Mouse (Mus musculus) T-helper 17 cell (primary cell): ENCODE data around the gene Tmem178b.

ENCODE experiments used
- in situ Hi-C, 2 experiments: fragments of 300-600 bp; cut with MboI, MseI; formaldehyde crosslinking; loops; 1 replicate in 1 of 2; 2 replicates in 1 of 2; pipeline ENCODE4 v1.15.1; 2025; ENCODE audit warnings: high pct_unique_total_duplicates in 2 of 2

The Tmem178b gene

GRCm38 (mm10) chr6:40078353-40078752, 205.3 kb downstream of the Tmem178b start:
- in situ Hi-C loops: no loop called here

GRCm38 (mm10) chr6:40083726-40084125, 210.7 kb downstream of the Tmem178b start:
- in situ Hi-C loops: no loop called here

GRCm38 (mm10) chr6:40091250-40091651, 218.2 kb downstream of the Tmem178b start:
- in situ Hi-C loops: no loop called here

DNA sequence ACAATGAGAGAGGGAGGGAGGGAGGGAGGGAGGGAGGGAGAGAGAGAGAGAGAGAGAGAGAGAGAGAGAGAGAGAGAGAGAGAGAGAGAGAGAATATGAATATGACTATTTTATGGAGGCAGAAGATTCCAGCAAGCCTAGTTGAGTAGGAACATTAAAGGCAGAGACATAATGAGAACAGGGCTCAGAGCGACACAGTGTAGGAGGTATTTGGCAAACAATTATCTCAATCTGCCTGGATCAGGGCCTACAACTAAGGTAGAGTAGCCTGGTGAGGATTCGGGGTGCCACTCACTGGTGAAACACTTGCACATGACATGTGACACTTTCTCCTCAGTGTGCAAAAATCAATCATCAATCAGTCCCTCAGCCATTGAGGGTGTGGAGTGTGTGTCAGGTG, 225.4 kb downstream of the Tmem178b start:
- in situ Hi-C loops: no loop called here

- in situ Hi-C loops: no loop called here
Observed at GRCm38 (mm10) chr6:40101785-40102184, 228.7 kb downstream of the Tmem178b start.

- in situ Hi-C loops: no loop called here
Observed at GRCm38 (mm10) chr6:40102863-40103262, 229.8 kb downstream of the Tmem178b start.

GRCm38 (mm10) chr6:40110029-40110428, 237.0 kb downstream of the Tmem178b start:
- in situ Hi-C loops: no loop called here

- in situ Hi-C loops: no loop called here
Observed at GRCm38 (mm10) chr6:40110729-40111128, 237.7 kb downstream of the Tmem178b start.

- in situ Hi-C loops: no loop called here
Observed at GRCm38 (mm10) chr6:40112488-40112887, 239.4 kb downstream of the Tmem178b start.

DNA sequence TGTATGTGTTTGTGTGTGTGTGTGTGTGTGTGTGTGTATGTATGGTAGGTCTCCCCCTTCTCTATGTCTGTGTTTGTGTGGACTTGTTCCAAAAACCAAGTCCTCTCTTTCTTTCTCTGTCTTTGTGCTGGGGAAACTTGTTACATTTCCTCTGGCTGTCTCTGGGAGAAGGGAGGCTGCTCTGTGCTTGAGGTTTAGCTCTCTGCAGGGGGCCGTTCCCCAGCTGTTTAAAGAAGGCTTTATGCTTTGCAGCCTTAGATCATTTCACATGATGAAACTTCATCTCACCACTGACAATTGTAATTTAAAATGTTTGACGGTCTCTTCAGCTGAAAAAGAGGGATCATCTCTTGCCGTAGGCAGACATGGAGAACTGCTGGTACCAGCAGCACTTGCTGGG, 243.2 kb downstream of the Tmem178b start:
- in situ Hi-C loops: no loop called here

GRCm38 (mm10) chr6:40120176-40120575, 247.1 kb downstream of the Tmem178b start:
- in situ Hi-C loops: no loop called here

- in situ Hi-C loops: no loop called here
Observed at GRCm38 (mm10) chr6:40121494-40121893, 248.4 kb downstream of the Tmem178b start.

DNA sequence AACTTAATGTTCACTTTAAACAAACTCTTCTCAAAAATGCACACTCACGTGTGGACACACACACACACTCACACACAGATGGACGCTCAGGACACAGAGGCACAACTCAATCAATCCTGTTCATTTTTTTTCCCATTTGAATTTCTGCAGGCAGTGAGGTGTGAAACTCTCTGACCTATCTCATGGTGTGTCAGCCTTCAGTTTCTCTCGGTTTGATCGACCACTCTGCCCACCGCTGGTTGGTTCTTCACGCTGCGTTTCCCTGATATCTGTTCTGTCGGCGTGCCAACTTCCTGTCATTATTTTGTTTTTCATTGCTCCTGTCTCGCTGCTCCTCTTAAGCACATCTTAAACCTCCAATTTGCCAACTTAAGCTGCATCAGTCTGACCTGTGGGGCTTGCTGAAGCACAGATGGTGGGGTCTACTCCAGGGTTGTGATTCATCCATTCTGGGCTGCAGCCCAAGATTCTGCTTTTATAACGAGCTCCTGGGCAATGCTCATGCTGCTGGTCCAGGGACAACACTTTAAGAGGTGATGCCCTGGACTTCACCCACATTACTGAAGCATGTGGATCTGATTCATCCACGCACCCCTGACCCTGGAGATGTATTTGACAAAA, 250.1 kb downstream of the Tmem178b start:
- in situ Hi-C loops: no loop called here

DNA sequence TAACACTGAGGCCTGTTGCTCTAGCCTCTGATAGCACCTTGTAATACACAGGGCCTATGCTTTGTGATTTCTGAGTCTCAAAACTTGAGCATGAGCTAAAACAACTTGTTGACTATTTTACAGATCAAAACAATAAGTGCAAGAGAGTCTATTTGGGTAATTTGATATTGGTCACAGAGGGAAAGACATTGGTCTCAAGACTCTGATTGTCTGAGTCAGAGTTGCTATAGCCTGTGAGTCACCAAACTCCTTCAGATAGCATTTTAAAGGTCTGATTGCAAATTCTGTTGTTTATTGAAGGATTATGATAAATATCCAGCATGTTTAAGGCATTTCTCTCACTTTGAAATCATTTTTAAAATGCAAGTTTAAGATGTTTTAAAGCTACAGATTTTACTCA, 250.9 kb downstream of the Tmem178b start:
- in situ Hi-C loops: no loop called here

DNA sequence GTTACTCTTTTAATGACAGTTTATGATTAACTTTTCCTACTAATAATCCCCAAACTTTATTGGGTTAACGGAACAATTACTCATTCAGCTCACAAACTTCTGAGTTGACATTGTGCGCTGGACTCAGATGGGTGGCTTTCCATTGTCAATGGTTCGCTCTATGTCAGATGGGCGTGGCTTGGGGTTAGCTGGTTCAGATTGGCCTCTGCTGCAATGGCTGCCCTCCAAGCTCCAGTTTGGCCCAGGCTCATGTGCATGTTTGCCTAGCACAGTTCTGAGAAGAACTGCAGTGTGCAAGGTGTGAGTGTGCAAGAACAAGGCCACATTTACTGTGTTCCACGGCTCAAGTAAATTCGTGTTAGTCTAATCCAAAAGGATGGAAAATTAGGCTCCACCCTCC, 255.6 kb downstream of the Tmem178b start:
- in situ Hi-C loops: no loop called here

- in situ Hi-C loops: no loop called here
Observed at GRCm38 (mm10) chr6:40131936-40132335, 258.9 kb downstream of the Tmem178b start.

DNA sequence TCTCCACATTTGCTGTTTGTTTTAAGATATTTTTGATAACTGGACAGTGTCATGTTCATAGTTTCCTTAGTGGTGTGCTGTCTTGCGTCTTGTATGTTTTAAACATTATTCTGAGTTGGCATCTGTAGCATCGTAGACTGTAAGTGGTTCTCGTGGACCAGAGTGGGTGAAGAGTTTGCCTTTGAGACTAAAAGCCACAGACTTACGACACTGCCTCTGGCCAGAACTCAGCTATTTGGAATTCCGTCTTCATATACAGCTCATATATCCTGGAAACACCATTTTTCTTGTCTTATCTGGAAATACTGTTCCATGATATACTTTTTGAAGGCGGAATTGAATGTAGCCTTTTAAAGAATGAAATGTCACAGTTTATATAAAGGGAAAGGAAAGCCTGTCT, 260.4 kb downstream of the Tmem178b start:
- in situ Hi-C loops: no loop called here

DNA sequence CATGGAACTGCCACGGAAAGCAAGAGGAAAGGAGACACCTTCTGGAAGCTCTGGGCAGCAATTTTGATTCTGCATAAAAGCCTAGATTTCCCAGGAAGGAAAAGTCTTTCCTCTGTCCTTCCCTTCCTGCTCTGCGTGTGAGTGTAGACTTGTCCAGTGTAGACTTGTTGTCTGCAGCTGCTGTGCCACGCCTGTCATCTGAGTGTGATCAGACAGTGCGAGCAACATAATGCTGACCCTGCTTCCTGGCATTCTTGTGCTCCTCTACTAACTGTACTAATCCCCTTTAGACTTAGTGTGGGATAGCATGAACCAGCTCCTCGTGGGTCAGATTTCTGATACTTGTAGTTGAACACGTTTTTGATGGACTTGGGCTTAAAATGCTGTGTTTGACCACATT, 262.6 kb downstream of the Tmem178b start:
- in situ Hi-C loops: no loop called here

DNA sequence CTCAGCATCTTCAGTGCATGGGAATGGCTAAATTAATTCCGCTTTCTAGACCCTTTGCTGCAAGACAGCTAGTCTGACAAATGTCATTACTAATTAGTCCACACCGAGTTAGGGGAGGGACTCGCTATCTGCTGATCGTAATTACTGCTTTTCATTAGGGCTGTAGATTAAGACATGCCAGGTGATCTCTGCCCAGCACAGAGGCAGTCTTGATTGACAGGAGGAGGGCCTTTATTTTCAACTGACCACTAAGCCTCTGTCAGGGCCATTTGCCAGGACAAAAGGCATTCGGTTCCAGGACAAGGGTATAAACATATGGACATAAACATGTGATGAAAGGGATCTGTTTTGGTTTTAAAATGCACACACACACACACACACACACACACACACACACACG, 264.3 kb downstream of the Tmem178b start:
- in situ Hi-C loops: no loop called here

- in situ Hi-C loops: no loop called here
Observed at GRCm38 (mm10) chr6:40137831-40138520, 264.9 kb downstream of the Tmem178b start.

DNA sequence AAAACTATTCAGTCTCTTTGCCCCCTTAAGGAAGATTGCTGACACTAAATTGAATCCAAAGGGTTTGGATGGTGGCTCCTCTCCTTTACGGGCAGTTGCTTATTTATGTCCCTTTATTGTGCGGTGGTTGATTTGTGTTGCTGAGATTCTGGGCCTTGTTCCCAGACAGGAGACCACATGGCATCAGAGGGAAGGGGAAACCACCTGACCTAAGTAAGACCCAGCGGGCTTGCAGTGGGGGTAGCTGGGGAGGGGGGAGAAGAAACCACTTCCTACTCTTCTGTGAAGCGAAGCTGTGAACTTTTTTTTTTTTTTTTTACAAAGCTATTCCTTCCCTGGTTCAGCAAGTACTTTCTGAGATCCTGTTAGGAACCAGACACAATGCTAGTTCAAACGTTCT, 269.5 kb downstream of the Tmem178b start:
- in situ Hi-C loops: no loop called here

DNA sequence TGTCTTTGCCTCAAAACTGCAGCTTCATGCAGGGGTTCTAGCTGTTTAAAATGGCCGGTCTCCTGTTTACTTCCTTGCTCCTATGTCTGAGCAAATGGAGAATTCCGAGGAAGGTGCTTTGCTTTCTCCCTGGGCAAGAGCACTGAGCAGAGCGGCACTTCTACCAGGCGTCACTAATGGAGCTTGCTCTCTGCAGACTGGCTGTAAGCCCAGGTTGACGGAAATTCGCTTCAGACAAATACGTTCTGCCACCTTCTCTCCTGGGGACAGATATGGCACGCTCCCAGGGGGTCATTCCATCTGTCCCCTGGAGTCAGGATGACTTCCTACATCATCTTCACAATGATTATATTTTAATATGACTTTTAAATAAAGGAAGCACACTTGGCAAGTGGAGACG, 271.3 kb downstream of the Tmem178b start:
- in situ Hi-C loops: no loop called here

GRCm38 (mm10) chr6:40145601-40146000, 272.5 kb downstream of the Tmem178b start:
- in situ Hi-C loops: no loop called here

DNA sequence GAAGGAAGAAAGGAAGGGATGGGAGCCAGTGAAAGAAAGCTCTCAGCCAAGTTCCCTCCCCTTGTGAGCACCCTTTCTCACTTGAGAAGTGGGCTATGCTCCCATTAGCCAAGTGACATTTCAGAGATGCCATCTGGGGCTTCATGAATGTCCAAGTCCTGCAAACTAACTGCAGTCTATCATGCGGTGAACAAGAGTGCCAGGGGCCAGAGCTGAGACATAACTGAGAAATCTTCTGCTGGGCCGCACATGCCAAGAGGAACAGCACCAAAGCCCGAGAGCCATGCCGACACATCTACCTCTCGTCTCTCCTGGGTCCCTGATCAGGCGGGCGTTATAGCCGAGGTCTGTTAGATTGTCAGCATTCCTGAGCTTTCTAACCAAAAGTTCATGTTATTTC, 279.2 kb downstream of the Tmem178b start:
- in situ Hi-C loops: no loop called here
